Mouse (Mus musculus) right cerebral cortex, adult 18-20 months (tissue): ENCODE results near the gene Cobll1.

Source experiments
- DNase-seq: peaks from one replicate; pipeline ENCODE4 v3.0.0; 2022; ENCODE audit warnings: mixed read lengths

Gene Cobll1

GRCm38 (mm10) chr2:65236644-65237043 lies 2.6 kb downstream of the Cobll1 start:
- no peak for DNase-seq

GRCm38 (mm10) chr2:65232756-65233535 lies 6.3 kb downstream of the Cobll1 start:
- no peak for DNase-seq

GRCm38 (mm10) chr2:65228426-65228825 lies 10.8 kb downstream of the Cobll1 start:
- no peak for DNase-seq

- DNase-seq, result no peak
Observed at GRCm38 (mm10) chr2:65227898-65228290, 11.3 kb downstream of the Cobll1 start.

- DNase-seq, result no peak
Observed at GRCm38 (mm10) chr2:65227154-65227897, 11.9 kb downstream of the Cobll1 start.

- no peak for DNase-seq
Observed at GRCm38 (mm10) chr2:65226494-65226893, 12.7 kb downstream of the Cobll1 start.

GRCm38 (mm10) chr2:65223956-65224735 lies 15.1 kb downstream of the Cobll1 start:
- no peak for DNase-seq

GRCm38 (mm10) chr2:65223012-65223411 lies 16.2 kb downstream of the Cobll1 start:
- DNase-seq, result no peak

GRCm38 (mm10) chr2:65221646-65222045 lies 17.6 kb downstream of the Cobll1 start:
- no peak for DNase-seq

- no peak for DNase-seq
Observed at GRCm38 (mm10) chr2:65220563-65220962, 18.6 kb downstream of the Cobll1 start.

GRCm38 (mm10) chr2:65219375-65220135 lies 19.6 kb downstream of the Cobll1 start:
- no peak for DNase-seq

- DNase-seq, result no peak
Observed at GRCm38 (mm10) chr2:65218318-65218717, 20.9 kb downstream of the Cobll1 start.

GRCm38 (mm10) chr2:65217677-65218076 lies 21.5 kb downstream of the Cobll1 start:
- no peak for DNase-seq

GRCm38 (mm10) chr2:65216163-65216562 lies 23.0 kb downstream of the Cobll1 start:
- no peak for DNase-seq

GRCm38 (mm10) chr2:65214556-65214955 lies 24.6 kb downstream of the Cobll1 start:
- no peak for DNase-seq

GRCm38 (mm10) chr2:65213675-65214074 lies 25.5 kb downstream of the Cobll1 start:
- DNase-seq, result no peak

GRCm38 (mm10) chr2:65211620-65212019 lies 27.6 kb downstream of the Cobll1 start:
- no peak for DNase-seq

- DNase-seq, result no peak
Observed at GRCm38 (mm10) chr2:65207750-65208149, 31.5 kb downstream of the Cobll1 start.

GRCm38 (mm10) chr2:65203699-65204098 lies 35.5 kb downstream of the Cobll1 start:
- no peak for DNase-seq

- DNase-seq, result no peak
Observed at GRCm38 (mm10) chr2:65199706-65200105, 39.5 kb downstream of the Cobll1 start.

GRCm38 (mm10) chr2:65198605-65199004 lies 40.6 kb downstream of the Cobll1 start:
- DNase-seq, result no peak

GRCm38 (mm10) chr2:65196994-65197393 lies 42.2 kb downstream of the Cobll1 start:
- no peak for DNase-seq
